Mouse (Mus musculus) left cerebral cortex, postnatal 14 days (tissue): ENCODE results near the gene Plcg1. TPM values are rescaled to one million over a fixed set of nuclear protein-coding genes. Genes with fewer than 3 reads are reported as not detected.
A peak's percentile ranks its signal among the peaks of the same experiment; 100 is the strongest.

Experiments used
- DNase-seq, 2 experiments: peaks; one replicate each; pipeline ENCODE4 v3.0.0; 2021 to 2022; ENCODE audit warnings: low spot score in 2 of 2, mixed read lengths in 1 of 2
- intact Hi-C: fragments of 180-260 bp; cut with DNase I; formaldehyde crosslinking; loops from one replicate; pipeline ENCODE4 v1.15.1; 2025
- long read RNA-seq, 2 experiments: library from polyadenylated mRNA; stranded (forward); transcript quantifications; one replicate each; pipeline ENCODE4 v2.0.0; 2021
- total RNA-seq, 2 experiments: library from RNA; stranded (reverse); gene quantifications; 2 replicates each; pipeline ENCODE4 v1.2.3; 2021

Plcg1 gene
- 100 to 1,000 TPM; 113 to 115 TPM for total RNA-seq
- long read RNA-seq, experiment 1, partial matches to known transcripts, result 32 of 66 reads
- long read RNA-seq, experiment 1, other reads (novel, unspliced or antisense), result 34 of 66 reads
- long read RNA-seq, experiment 2, full-length matches to known transcripts, result 1 of 83 reads
- long read RNA-seq, experiment 2, partial matches to known transcripts, result 47 of 83 reads
- long read RNA-seq, experiment 2, other reads (novel, unspliced or antisense), result 35 of 83 reads

GRCm38 (mm10) chr2:160731117-160731838 is at the start of gene Plcg1:
TSS of gene Plcg1 (plus strand) at chr2:160731300.
- peak; percentile 94 to 95 for DNase-seq
- intact Hi-C loops, result loop anchor here (5.0 kb wide), 2 partner anchors 141 to 156 kb away; partner anchors contain the start of gene Zhx3

DNA sequence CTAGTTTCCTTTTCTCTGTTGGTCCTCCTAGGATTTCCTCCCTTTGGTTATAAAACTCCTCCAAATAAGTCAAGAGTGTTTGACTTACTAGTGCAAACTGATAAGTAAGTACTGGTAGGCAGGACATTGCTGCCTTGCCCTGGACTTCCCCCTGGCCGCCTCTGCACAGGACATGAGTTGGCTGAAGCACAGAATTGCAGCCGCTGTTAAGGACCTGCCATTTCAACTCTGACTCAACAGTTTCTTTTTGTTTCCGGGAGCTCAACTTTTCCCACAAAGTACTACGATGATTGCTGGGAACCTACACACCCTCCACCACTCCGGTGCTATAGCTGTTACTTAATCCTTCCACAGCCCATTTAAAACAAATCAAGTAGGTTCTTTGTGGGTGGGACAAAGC is 30.8 kb upstream of the Plcg1 start:
- intact Hi-C loops, result no loop called here
- DNase-seq, result no peak

DNA sequence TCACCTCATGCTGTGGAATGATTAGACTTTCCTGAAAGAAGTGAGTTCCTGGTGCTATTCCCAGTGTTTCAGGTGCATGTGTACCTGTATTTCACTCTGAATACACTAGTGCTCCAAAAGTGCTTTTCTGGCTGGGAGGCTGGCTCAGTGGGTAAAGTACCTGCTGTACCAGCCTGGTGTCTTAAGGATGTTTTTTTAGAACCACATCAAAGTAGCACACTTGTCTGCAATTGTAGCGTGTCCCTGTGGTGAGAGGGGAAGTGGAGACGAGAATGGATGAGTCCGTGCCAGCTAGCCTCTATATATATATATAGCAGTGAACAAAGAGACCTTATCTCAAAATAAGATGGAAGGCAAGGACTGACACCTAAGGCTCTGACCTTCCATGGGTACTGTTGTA is 29.5 kb upstream of the Plcg1 start:
- no peak for DNase-seq
- intact Hi-C loops, result no loop called here

DNA sequence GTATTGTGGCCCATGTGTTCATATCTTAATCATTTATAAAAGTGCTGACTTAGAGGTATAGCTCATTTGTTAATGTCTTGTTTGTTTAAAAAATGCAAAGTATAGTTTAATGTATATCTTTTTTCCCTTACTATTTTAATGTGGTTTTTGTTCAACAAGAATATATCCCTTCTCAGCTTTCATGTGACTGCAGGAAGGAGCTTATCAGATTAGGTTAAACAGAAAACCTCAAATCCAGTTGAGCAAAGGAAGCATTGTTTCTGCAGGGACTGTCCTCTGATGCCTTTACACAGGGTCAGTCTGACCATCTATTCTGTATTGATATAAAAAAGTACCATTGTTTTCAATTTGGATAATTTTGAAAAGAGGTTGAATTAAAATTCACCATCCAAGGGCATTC is 28.3 kb upstream of the Plcg1 start:
- intact Hi-C loops, result no loop called here
- no peak for DNase-seq

GRCm38 (mm10) chr2:160707673-160708072 is 23.4 kb upstream of the Plcg1 start:
- intact Hi-C loops, result no loop called here
- DNase-seq, result no peak

DNA sequence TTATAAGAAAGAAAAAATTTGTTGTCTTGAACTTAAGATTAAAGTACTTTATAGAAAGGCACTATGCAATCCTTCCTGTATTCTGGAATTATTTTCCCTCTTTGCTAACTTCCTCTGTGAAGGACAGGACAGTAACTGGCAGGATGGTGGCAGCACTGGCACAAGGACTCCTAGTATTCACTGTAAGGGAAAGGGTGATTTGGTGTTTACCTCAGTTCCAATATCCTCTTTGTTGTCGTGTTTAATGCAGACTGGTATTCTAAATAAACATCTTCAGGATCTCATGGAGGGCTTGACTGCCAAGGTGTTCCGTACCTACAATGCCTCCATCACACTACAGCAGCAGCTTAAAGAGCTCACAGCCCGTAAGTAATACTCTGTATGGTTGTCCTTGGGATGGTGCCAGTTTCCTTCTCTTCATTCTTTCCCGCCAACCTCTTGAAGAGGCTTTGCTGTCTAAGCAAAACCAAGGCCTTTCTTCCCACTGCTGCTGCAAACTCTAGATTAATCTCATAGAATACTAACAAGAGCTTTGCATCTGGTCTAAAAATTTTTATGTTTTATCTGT is 15.6 kb upstream of the Plcg1 start:
- intact Hi-C loops, result no loop called here
- no peak for DNase-seq

DNA sequence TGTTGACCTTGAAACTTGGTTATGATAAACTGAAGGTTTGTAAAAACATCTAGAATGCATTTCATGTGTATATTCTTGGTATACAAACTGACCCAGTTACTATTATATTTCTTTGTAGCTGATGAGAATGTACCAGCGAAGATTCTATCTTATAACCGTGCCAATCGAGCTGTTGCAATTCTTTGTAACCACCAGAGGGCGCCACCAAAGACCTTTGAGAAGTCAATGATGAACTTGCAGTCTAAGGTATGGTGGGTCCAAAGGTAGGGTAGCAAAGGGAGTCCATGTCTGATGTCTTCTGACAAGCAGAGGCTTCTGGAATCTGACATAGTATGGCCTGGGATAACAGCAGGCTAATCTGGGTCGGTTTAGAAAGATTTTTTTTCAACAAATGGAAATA is 13.8 kb upstream of the Plcg1 start:
- intact Hi-C loops, result no loop called here
- no peak for DNase-seq

DNA sequence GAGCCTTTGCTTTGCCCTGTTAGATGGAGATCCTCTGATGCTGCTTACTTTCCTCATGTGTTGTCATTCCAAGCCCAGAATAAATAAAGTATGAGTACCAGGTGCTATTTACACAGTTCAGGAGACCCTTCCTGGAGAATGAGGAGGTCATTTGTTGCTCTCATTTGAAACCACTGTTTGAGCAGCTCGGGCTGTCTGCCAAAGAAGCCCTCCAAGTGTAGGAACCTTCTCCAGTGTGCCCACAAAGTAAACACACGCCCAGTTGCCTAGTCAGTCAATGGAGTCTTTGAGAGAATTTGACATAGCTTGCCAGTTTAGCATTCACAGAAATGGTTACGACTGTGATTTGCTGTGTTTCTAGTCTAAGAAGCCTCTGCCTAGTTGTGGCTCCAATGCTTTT is 12.3 kb upstream of the Plcg1 start:
- DNase-seq, result no peak
- intact Hi-C loops, result no loop called here

GRCm38 (mm10) chr2:160722714-160723113 is 8.4 kb upstream of the Plcg1 start:
- intact Hi-C loops, result loop anchor here (5.0 kb wide), 1 partner anchor 120 kb away; no protein-coding TSS in a partner anchor
- DNase-seq, result no peak

DNA sequence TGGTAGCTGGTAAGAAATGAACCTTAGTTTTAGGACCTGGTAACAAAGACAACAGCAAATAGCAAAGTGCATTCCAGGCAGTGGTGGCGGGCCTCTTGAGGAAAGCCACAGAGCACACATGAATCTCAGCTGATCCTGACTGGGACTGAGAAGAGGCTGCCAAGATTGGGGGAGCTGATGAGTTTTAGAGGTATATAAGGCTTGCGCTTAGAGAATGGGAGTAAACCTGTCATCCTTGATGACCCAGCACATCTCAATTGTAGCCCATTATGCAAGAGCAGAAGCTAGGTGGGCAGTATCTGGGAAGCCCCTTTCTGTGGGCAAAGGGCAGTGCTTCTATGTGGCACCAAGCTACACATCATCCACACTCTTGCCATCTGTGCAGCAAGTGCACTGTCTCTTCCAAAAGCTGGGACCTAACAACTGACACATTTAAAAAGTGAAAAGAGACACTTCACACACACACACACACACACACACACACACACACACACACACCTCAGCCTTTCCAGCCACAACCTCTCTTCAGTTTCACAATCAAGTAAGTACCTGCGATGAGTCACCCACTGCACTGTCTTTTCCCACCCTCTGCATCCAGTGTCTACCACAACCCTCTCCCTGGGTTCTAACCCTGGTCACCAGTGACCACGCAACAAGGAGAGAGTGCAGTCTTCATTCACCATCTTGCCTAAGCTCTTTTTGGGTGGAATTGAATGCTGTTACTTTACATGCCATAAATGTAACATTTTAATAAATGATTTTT is 7.3 kb upstream of the Plcg1 start:
- no peak for DNase-seq
- intact Hi-C loops, result loop anchor here (5.0 kb wide), 1 partner anchor 121 kb away; no protein-coding TSS in a partner anchor

DNA sequence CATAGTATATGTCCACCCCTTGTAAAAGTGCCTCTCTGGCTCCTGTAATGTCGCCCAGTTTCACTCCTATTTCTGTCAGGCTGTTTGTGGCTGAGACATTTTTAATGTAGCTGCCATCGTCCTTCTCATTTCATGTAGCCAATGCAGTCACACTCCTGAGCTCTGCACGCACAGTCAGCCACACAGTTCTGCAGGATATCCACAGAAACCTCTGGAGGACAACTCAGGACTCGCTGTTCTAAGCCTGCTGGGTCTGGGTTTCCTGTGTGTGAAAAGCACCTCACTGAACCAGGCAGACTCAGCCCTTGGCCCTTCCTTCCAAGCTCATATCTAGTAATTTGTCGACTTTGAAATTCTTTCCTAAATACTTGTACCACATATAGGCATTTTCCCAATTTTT is 6.6 kb upstream of the Plcg1 start:
- DNase-seq, result no peak
- intact Hi-C loops, result loop anchor here (5.0 kb wide), 1 partner anchor 122 kb away; no protein-coding TSS in a partner anchor

- intact Hi-C loops, result no loop called here
- DNase-seq, result no peak
Observed at GRCm38 (mm10) chr2:160725877-160726864, 4.9 kb upstream of the Plcg1 start.

DNA sequence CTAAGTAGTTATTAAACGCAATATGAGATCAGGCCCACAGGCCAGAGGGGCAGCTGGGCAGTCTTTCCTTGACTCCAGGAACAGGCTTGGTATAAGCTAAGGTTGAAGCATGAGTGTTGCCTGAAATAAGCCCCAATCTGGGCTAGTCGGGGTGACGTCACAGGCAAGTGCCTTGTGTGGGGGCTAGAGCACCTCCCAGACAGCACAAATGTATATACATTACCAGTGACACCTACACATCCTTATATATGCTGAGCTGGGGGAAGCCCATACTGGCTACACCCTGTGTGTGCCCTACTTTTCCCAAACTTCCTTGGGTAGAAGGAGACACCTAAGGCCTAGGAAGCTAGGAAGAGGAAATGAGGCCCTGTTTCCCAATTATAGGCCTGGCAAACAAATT is 2.1 kb upstream of the Plcg1 start:
- peak in 1 of 2 experiments; percentile 51 for DNase-seq
- intact Hi-C loops, result no loop called here

DNA sequence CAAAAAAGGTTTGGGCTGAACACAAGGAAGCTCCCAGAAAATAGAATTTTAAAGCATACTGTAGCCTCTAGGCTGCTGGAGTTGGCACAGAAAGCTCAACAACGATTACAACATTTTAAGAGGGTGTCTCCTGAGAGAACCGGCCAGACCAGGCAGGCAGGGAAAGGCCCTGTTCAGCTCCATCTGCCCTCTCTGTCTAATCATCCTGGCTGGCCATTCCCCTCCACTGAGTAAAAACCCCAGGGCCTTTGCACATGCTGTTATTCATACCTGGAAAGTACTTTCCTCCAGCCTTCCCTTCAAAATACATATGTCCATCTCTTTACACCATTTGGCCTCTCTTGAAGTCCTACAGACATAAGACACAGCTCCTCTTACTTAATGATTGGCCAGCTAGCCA is 1.7 kb upstream of the Plcg1 start:
- DNase-seq, result no peak
- intact Hi-C loops, result no loop called here

- intact Hi-C loops, result loop anchor here (5.0 kb wide), 2 partner anchors 142 to 157 kb away; partner anchors contain the start of gene Zhx3
Observed at GRCm38 (mm10) chr2:160729851-160730796, 976 bp upstream of the Plcg1 start.

DNA sequence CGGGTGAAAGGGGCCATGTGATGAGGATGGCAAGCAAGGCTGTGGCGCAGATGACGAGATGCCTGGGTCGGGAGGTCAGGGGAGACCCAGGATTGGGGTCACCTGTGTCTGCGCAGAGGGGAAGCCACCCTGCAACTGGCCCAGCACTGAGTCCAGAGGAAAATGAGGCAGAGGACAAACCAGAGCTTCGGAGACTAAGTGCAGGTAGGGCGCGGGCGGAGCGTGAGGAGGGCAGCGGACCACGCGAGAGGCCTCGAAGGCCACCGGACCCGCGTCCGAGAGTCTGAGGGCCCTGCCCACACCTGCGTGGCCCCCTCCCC is 343 bp upstream of the Plcg1 start:
- intact Hi-C loops, result loop anchor here (5.0 kb wide), 2 partner anchors 142 to 157 kb away; partner anchors contain the start of gene Zhx3
- DNase-seq, result no peak

More at GRCm38 (mm10) chr2:160729851-160730796, 976 bp upstream of the Plcg1 start:
- no peak for DNase-seq

DNA sequence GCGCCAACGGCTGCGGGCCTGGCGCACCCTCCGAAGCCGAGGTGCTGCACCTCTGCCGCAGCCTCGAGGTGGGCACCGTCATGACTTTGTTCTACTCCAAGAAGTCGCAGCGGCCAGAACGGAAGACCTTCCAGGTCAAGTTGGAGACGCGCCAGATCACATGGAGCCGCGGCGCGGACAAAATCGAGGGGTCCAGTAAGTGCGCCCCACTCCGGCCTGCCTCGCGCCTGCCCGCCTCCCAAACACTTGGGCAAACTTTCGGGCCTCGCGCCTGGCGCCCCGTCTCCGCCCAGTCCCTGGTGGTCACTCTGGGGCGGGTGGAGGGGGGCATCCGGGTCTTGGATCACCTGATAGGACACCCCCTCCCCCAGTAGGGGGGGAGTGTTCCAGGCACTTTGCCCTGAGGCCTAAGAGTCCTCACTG is 750 bp downstream of the Plcg1 start:
- intact Hi-C loops, result loop anchor here (5.0 kb wide), 2 partner anchors 140 to 155 kb away; partner anchors contain the start of gene Zhx3
- peak; percentile 60 to 73 for DNase-seq
